Mouse (Mus musculus) hindbrain, embryonic 11.5 days (tissue): ENCODE results near the gene Ppig. TPM values are rescaled to one million over a fixed set of nuclear protein-coding genes. Genes with fewer than 3 reads are reported as not detected.

Source experiments
- ATAC-seq: fragments of 200-750 bp; cut with Nextera tagmentation; 2 replicates; pipeline ENCODE4 v1.8.0; 2017; ENCODE audit warnings: mild to moderate bottlenecking, moderate TSS enrichment, moderate library complexity; ENCODE audit not compliant: low FRiP score
- DNase-seq: peaks from one replicate; pipeline ENCODE4 v3.0.0-alpha.2; 2015; ENCODE audit warnings: low spot score
- H3K27ac ChIP-seq: fragments of 300-500 bp; sonication (generic); 2 replicates; pipeline ENCODE4 v1.5.1; 2014; ENCODE audit warnings: mild to moderate bottlenecking, low read depth, low read length
- H3K27me3 ChIP-seq: fragments of 300-500 bp; sonication (generic); 2 replicates; pipeline ENCODE4 v1.6.1; 2014; ENCODE audit warnings: mild to moderate bottlenecking, low read length, moderate library complexity, mixed read lengths; ENCODE audit not compliant: control insufficient read depth, insufficient read depth
- H3K36me3 ChIP-seq: fragments of 300-500 bp; sonication (generic); 2 replicates; pipeline ENCODE4 v1.6.1; 2014; ENCODE audit warnings: mild to moderate bottlenecking, low read length, moderate library complexity, mixed read lengths; ENCODE audit not compliant: control insufficient read depth, insufficient read depth
- H3K4me1 ChIP-seq: fragments of 300-500 bp; sonication (generic); replicated peaks from 2 replicates; pipeline ENCODE4 v1.6.1; 2014; ENCODE audit warnings: low read length, mixed read lengths; ENCODE audit not compliant: control insufficient read depth, insufficient read depth
- H3K4me2 ChIP-seq: fragments of 300-500 bp; sonication (generic); replicated peaks from 2 replicates; pipeline ENCODE4 v1.6.1; 2014; ENCODE audit warnings: mild to moderate bottlenecking, low read depth, low read length
- H3K4me3 ChIP-seq: fragments of 300-500 bp; sonication (generic); 2 replicates; pipeline ENCODE4 v1.5.1; 2014; ENCODE audit warnings: low read depth, low read length
- H3K9ac ChIP-seq: fragments of 300-500 bp; sonication (generic); 2 replicates; pipeline ENCODE4 v1.6.1; 2014; ENCODE audit warnings: low read depth, low read length
- H3K9me3 ChIP-seq: fragments of 300-500 bp; sonication (generic); 2 replicates; pipeline ENCODE4 v1.6.1; 2016; ENCODE audit warnings: low read length; ENCODE audit not compliant: control insufficient read depth
- WGBS: fragments of 180-500 bp; shearing (Covaris S2); extraction: QIAGEN DNeasy Blood & Tissue Kit; methylation state at CpG from one replicate; pipeline ENCODE4 v1.1.7; 2014; 5-methylcytosine and 5-hydroxymethylcytosine counted together
- polyA plus RNA-seq: library from polyadenylated mRNA; unstranded; fragments of >200 nt; fragmentation: Nextera tagmentation; extraction: Ambion mirVana; gene quantifications from 2 replicates; pipeline ENCODE4 v1.2.1, GENCODE M21; 2014

Gene Ppig
- polyA plus RNA-seq, 1 experiment from 2014 or later, result 140 TPM

GRCm38 (mm10) chr2:69777985-69778835, 55.9 kb downstream of the Ppig start:
- H3K9me3 ChIP-seq, result no peaks in the 10 kb centered on the region
- H3K9ac ChIP-seq, result no peak overlapping the region
- no peaks in the 10 kb centered on the region for H3K27me3 ChIP-seq
- H3K27ac ChIP-seq, result no peak overlapping the region
- DNase-seq (no peak), ATAC-seq (no peak)
- H3K4me1 ChIP-seq, result no peaks in the 10 kb centered on the region
- H3K36me3 ChIP-seq, result no peaks in the 10 kb centered on the region
- H3K4me3 ChIP-seq, result no peak overlapping the region
- no peak overlapping the region for H3K4me2 ChIP-seq
- 76% methylated on average over 7 of the region's 7 CpGs for WGBS

- Histone ChIP-seq H3K36me3 (no peaks in the 10 kb centered on the region), H3K4me3 (no peak overlapping the region), H3K27me3 (no peaks in the 10 kb centered on the region), H3K27ac (no peak overlapping the region), H3K9ac (no peak overlapping the region), H3K9me3 (no peaks in the 10 kb centered on the region), H3K4me1 (no peaks in the 10 kb centered on the region), H3K4me2 (no peak overlapping the region)
- ATAC-seq (no peak), DNase-seq (peak; percentile 22)
- WGBS, result 54% methylated on average over 5 of the region's 5 CpGs
Measured at GRCm38 (mm10) chr2:69778836-69779177, 56.5 kb downstream of the Ppig start.

GRCm38 (mm10) chr2:69788974-69789373, 66.6 kb downstream of the Ppig start:
- H3K9me3 ChIP-seq, result no peaks in the 10 kb centered on the region
- no peak overlapping the region for H3K27ac ChIP-seq
- no peaks in the 10 kb centered on the region for H3K4me1 ChIP-seq
- H3K4me3 ChIP-seq, result peak overlapping the region; percentile 67
- 35% methylated on average over 9 of the region's 9 CpGs for WGBS
- ATAC-seq (peak; percentile 57), DNase-seq (no peak)
- peak overlapping the region; percentile 71 for H3K4me2 ChIP-seq
- 0 out of 2 replicates have a peak, but pooled peaks cover 3% of the 10 kb centered on the region for H3K36me3 ChIP-seq
- peak overlapping the region; percentile 78 for H3K9ac ChIP-seq
- no peaks in the 10 kb centered on the region for H3K27me3 ChIP-seq

DNA sequence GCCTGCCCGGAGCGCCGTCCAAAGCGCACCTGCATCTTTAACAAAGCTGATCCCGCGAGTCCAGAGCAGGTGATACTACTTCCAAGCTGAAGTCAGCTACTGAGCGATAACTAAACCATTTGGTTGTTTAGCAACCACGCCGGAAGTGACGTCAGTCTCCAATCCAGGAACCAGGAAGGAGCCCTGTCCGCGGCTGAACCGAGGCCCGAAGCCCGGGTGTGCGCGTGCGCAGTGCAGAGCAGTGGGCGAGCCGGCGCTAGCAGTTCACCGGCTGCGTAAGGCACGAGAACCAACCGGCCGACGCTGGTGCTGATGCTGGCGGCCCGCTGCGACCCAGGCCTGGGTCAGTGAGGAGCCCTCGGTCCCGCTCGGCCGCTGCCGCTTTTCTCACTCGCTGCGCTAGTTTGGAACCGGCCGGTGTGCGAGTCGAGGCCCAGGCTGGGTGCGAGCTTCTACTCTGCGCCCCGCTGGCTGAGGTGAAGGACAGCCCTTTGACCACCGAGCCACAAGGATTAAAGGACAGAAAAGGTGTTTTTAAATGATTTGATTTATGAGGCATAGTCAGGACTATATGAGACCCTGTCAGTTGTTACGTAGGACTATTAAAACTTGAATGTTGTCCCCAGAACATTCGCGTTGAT, 67.2 kb downstream of the Ppig start, which contains the start of the genes Ccdc173 and Phospho2:
Ccdc173 (minus strand) TSS at position 147 of the 641 bp plus-strand sequence.
Phospho2 (plus strand) TSS at position 195 of the 641 bp plus-strand sequence.
- peak within 1 kb of the TSS; percentile 74 for H3K27ac ChIP-seq
- peak within 1 kb of the TSS; percentile 78 for H3K9ac ChIP-seq
- no peaks in the 10 kb centered on the region for H3K4me1 ChIP-seq
- H3K9me3 ChIP-seq, result no peaks in the 10 kb centered on the region
- 1% methylated on average over 48 of the region's 48 CpGs for whole genome bisulfite sequencing
- peak within 1 kb of the TSS; percentile 71 for H3K4me2 ChIP-seq
- H3K4me3 ChIP-seq, result peak within 1 kb of the TSS; percentile 67
- ATAC-seq (peak; percentile 94), DNase-seq (peak; percentile 99)
- no peaks in the 10 kb centered on the region for H3K27me3 ChIP-seq
- H3K36me3 ChIP-seq, result 0 out of 2 replicates have a peak, but pooled peaks cover 5% of the 10 kb centered on the region

GRCm38 (mm10) chr2:69790285-69790684, 67.9 kb downstream of the Ppig start:
- Histone ChIP-seq H3K9ac (no peak overlapping the region), H3K4me2 (peak overlapping the region; percentile 71), H3K27ac (no peak overlapping the region), H3K27me3 (no peaks in the 10 kb centered on the region), H3K9me3 (no peaks in the 10 kb centered on the region), H3K4me1 (no peaks in the 10 kb centered on the region), H3K36me3 (0 out of 2 replicates have a peak, but pooled peaks cover 5% of the 10 kb centered on the region), H3K4me3 (peak overlapping the region; percentile 67)
- ATAC-seq (peak; percentile 52; the same call in 1 of the 2 replicates), DNase-seq (peak; percentile 91)
- WGBS, result 3% methylated on average over 10 of the region's 10 CpGs

GRCm38 (mm10) chr2:69790722-69791121, 68.4 kb downstream of the Ppig start:
- Histone ChIP-seq H3K4me3 (no peak overlapping the region), H3K36me3 (0 out of 2 replicates have a peak, but pooled peaks cover 5% of the 10 kb centered on the region), H3K9ac (no peak overlapping the region), H3K9me3 (no peaks in the 10 kb centered on the region), H3K4me2 (no peak overlapping the region), H3K27ac (no peak overlapping the region), H3K4me1 (no peaks in the 10 kb centered on the region), H3K27me3 (no peaks in the 10 kb centered on the region)
- 85% methylated on average over 4 of the region's 4 CpGs for WGBS
- no peak for DNase-seq
- ATAC-seq, result no peak

GRCm38 (mm10) chr2:69802911-69803312, 80.6 kb downstream of the Ppig start:
- WGBS, result 68% methylated on average over 5 of the region's 5 CpGs
- no peaks in the 10 kb centered on the region for H3K27me3 ChIP-seq
- 0 out of 2 replicates have a peak, but pooled peaks have one; percentile 33 for ATAC-seq

More at GRCm38 (mm10) chr2:69802911-69803312, 80.6 kb downstream of the Ppig start:
- no peak overlapping the region for H3K27ac ChIP-seq
- peak; percentile 64 for DNase-seq
- H3K9ac ChIP-seq, result no peak overlapping the region
- H3K36me3 ChIP-seq, result no peaks in the 10 kb centered on the region
- H3K4me1 ChIP-seq, result no peaks in the 10 kb centered on the region
- no peak overlapping the region for H3K4me2 ChIP-seq
- no peaks in the 10 kb centered on the region for H3K9me3 ChIP-seq
- no peak overlapping the region for H3K4me3 ChIP-seq
